Mouse (Mus musculus) layer of hippocampus, postnatal 25 days (tissue): Measurements from ENCODE around the gene Kazald1. TPM values are rescaled to one million over a fixed set of nuclear protein-coding genes. Genes with fewer than 3 reads are reported as not detected.

Experiments
- DNase-seq, 2 experiments: peaks; one replicate each; pipeline ENCODE4 v3.0.0; 2022; ENCODE audit warnings: mixed read lengths in 2 of 2, low spot score in 1 of 2; ENCODE audit errors: extremely low spot score in 1 of 2
- total RNA-seq, 2 experiments: library from RNA; stranded (reverse); gene quantifications; 2 replicates each; pipeline ENCODE4 v1.2.3; 2021

The Kazald1 gene
- total RNA-seq, 2 experiments from 2014 or later, result 1.2 to 1.7 TPM

DNA sequence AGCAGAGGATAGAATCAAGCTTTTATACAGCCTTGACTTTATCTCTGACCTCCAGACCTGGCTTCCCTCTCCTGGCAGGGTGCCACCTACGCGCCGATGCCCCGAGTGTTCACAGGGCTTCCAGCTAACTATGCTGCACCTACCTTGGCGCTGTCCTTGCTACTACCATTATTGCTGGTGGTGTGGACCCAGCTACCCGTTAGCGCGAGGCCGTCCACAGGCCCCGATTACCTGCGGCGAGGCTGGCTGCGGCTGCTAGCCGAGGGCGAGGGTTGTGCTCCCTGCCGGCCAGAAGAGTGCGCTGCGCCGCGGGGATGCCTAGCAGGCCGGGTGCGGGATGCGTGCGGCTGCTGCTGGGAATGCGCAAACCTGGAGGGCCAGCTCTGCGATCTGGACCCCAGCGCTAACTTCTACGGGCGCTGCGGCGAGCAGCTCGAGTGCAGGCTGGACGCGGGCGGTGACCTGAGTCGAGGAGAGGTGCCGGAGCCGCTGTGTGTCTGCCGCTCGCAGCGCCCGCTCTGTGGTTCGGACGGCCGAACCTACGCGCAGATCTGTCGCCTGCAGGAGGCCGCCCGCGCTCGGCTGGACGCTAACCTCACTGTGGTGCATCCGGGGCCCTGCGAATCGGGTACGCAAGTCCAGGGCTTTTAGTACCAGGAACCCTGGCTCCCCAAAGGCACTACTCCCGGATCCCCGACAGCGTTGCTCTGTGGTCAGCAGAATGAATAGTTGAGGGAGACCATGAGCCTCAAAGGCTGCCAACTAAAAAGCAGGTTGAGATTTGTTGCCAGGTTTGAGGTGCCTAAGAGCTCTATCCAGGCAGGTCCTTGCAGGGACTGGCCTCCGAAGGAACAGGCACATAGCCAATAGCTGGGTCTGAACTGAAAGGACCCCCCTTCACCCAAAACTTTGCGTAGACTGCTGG is 1.8 kb downstream of the Kazald1 start:
- DNase-seq, result peak in 1 of 2 experiments; percentile 36

- no peak for DNase-seq
These were observed 3.0 kb downstream of the Kazald1 start for GRCm38 (mm10) chr19:45077742-45078645.

GRCm38 (mm10) chr19:45078971-45079764 is 4.1 kb downstream of the Kazald1 start:
- no peak for DNase-seq

- no peak for DNase-seq
These were observed 4.9 kb downstream of the Kazald1 start for GRCm38 (mm10) chr19:45079769-45080515.

- DNase-seq, result no peak
These were observed 5.7 kb downstream of the Kazald1 start for GRCm38 (mm10) chr19:45080711-45081110.

- DNase-seq, result peak in 1 of 2 experiments; percentile 87
These were observed 6.2 kb downstream of the Kazald1 start for GRCm38 (mm10) chr19:45081279-45081678.

GRCm38 (mm10) chr19:45081841-45082550 is 7.0 kb downstream of the Kazald1 start:
- DNase-seq, result peak in 1 of 2 experiments; percentile 55

DNA sequence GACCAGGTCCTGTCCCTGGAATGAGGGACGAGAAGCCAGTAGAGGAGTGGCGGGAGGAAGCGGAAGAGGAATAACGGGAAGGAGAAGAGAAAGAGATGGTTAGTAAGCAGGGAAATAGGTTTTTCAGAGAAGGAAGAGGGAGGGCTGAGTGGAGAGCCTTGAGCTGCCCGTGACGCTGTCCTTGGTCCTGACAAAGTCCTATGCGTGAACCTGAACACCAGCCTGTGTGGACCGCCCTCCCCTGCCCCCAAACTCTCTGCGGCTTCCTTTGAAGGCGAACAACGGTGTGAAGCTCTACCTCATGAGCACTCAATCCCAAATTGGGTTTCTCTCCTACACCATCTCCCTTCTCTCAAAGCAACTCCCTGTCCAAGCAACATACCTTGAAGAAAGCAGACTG is 22.8 kb downstream of the Kazald1 start:
- DNase-seq, result no peak

GRCm38 (mm10) chr19:45100486-45101270 is 25.6 kb downstream of the Kazald1 start:
- no peak for DNase-seq

- DNase-seq, result no peak
These were observed 30.6 kb downstream of the Kazald1 start for GRCm38 (mm10) chr19:45105591-45105990.

DNA sequence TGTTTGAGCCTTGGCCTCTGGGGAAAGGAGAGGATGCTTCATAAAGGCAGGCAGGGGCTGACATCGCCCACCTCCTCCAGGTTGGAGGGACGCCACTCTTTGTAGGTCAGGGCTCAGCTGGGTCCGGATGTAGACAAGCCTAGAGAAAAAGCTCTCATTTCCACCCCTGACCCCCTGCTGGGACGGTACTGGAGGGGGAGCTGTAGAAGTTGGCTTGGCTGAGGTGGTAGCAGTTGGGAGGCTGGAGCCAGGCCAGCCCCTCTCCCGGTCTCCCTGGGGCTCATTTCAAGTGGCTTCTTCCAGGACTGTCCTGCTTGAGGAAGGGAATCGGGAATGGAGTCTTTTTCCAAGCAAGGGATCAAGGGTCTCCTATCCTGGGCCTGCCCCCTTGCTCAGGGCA is 31.6 kb downstream of the Kazald1 start:
- no peak for DNase-seq

DNA sequence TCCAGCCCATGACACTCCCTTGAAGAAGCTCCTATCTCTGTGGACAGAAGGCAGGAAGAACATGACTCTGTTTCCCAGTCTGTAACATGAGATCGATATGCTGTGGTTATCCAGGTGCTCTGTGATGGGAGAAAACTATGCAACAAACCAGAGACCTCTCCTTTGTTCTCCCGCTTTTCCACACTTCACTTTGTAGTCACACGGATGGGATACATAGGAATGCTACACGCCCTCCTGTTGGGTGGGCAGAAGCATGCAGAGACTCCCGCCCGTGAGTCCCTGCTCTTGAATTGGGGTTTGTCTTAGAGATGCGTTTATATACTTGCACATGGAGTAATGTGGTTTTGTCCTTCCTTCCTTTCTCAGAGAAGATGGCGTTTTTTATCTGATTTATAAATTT is 35.6 kb downstream of the Kazald1 start:
- no peak for DNase-seq

DNA sequence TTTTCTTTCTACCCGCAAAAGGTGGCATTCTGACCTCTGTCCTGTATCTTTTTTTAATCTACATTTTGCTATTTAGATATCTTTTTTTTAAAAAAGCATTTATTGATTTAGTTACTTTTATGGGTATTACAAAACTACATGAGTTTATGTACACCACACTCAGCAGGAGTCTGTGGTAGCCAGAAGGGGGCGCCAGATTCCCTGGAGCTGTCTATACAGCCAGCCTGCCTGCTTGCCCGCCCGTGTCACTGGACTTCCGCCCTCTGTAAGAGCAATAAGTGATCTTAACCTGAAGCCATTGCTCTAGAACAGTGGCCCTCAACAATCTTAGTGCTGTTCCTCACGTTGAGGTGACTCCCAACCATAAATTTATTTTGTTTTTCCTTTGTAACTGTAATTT is 37.4 kb downstream of the Kazald1 start:
- DNase-seq, result no peak

GRCm38 (mm10) chr19:45113791-45114460 is 38.9 kb downstream of the Kazald1 start:
- no peak for DNase-seq

DNA sequence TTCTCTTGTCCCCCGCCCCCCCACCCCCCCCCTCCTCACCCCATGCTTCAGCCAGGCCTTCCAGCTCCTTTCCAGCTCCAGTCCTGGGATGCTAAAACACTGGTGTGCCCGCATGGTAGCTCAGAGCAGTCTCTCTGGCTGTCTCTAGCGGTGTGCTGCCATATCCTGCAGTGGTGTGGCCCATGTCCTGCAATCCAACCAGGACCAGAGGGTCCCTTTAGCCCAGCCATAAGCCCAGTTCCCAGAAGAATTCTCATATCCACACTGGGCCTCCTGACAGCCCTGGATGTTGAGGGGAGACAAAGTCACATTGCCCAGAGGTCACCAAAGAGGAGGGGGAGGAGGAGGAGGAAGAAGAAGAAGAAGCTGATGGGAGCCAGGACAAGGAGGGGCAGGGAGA is 39.7 kb downstream of the Kazald1 start:
- no peak for DNase-seq

GRCm38 (mm10) chr19:45116798-45117197 is 41.8 kb downstream of the Kazald1 start:
- DNase-seq, result peak in 1 of 2 experiments; percentile 38
